Mouse (Mus musculus) stomach, postnatal 0 days (tissue): ENCODE results near the gene Scnm1. TPM values are rescaled to one million over a fixed set of nuclear protein-coding genes. Genes with fewer than 3 reads are reported as not detected.

ENCODE experiments used
- ATAC-seq: fragments of 200-750 bp; cut with Nextera tagmentation; 2 replicates; pipeline ENCODE4 v1.8.0; 2017; ENCODE audit not compliant: low FRiP score, low TSS enrichment
- DNase-seq: peaks from one replicate; pipeline ENCODE4 v3.0.0-alpha.2; 2016; ENCODE audit warnings: low spot score
- H3K27ac ChIP-seq: fragments of 300-500 bp; sonication (generic); replicated peaks from 2 replicates; pipeline ENCODE4 v1.5.1; 2014; ENCODE audit warnings: mild to moderate bottlenecking, control low read depth
- H3K27me3 ChIP-seq: fragments of 300-500 bp; sonication (generic); 2 replicates; pipeline ENCODE4 v1.6.1; 2014; ENCODE audit warnings: low read length; ENCODE audit not compliant: control insufficient read depth, insufficient read depth
- H3K36me3 ChIP-seq: fragments of 300-500 bp; sonication (generic); 2 replicates; pipeline ENCODE4 v1.6.1; 2014; ENCODE audit warnings: low read length, mixed read lengths; ENCODE audit not compliant: control insufficient read depth, insufficient read depth
- H3K4me1 ChIP-seq: fragments of 300-500 bp; sonication (generic); replicated peaks from 2 replicates; pipeline ENCODE4 v1.6.1; 2014; ENCODE audit warnings: antibody characterized with exemption; ENCODE audit not compliant: control insufficient read depth, insufficient read depth
- H3K4me2 ChIP-seq: fragments of 300-500 bp; sonication (generic); replicated peaks from 2 replicates; pipeline ENCODE4 v1.6.1; 2014; ENCODE audit warnings: low read depth, mild to moderate bottlenecking, control low read depth, moderate library complexity
- H3K4me3 ChIP-seq: fragments of 300-500 bp; sonication (generic); 2 replicates; pipeline ENCODE4 v1.5.1; 2014; ENCODE audit warnings: low read depth, low read length, control low read depth
- H3K9ac ChIP-seq: fragments of 300-500 bp; sonication (generic); 2 replicates; pipeline ENCODE4 v1.6.1; 2014; ENCODE audit warnings: mild to moderate bottlenecking, low read length, control low read depth, mixed read lengths
- H3K9me3 ChIP-seq: fragments of 300-500 bp; sonication (generic); 2 replicates; pipeline ENCODE4 v1.6.1; 2016; ENCODE audit warnings: low read length; ENCODE audit not compliant: control insufficient read depth
- CTCF ChIP-seq: IDR thresholded peaks from 2 replicates; pipeline ENCODE4 v1.5.1; 2016; ENCODE audit warnings: antibody characterized with exemption, low read depth, mild to moderate bottlenecking, moderate library complexity
- EP300 ChIP-seq: optimal IDR thresholded peaks from 2 replicates; pipeline ENCODE3; 2016; ENCODE audit warnings: antibody characterized with exemption
- whole genome bisulfite sequencing: fragments of 180-500 bp; shearing (Covaris S2); extraction: QIAGEN DNeasy Blood & Tissue Kit; methylation state at CpG from one replicate; pipeline ENCODE4 v1.1.7; 2014; 5-methylcytosine and 5-hydroxymethylcytosine counted together
- polyA plus RNA-seq: library from polyadenylated mRNA; unstranded; fragments of >200 nt; fragmentation: Nextera tagmentation; extraction: Ambion mirVana; gene quantifications from 2 replicates; pipeline ENCODE4 v1.2.1, GENCODE M21; 2015

The Scnm1 gene
- polyA plus RNA-seq, 1 experiment from 2014 or later, result 42.9 TPM

DNA sequence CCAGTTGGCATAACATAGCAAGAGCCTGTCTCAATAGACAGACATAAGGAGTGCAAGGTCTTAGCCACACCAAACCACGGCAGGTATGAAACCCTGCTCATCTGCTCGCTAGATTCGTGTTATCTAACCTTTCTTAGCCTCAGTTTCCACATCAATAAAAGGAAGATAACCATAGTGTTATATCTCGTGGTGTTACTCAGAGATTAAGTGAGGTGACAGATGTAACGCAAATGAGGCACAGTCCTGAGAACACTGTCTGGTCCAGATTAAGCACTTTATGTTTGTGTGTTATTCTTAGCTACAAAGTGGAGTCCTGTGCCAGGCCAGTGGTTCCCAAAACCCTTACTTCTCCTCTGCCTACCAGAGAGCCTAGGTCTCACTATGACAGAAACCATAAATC lies 31.0 kb upstream of the Scnm1 start:
- Histone ChIP-seq H3K27ac (no peak overlapping the region), H3K4me2 (no peak overlapping the region), H3K4me3 (no peak overlapping the region), H3K9me3 (no peaks in the 10 kb centered on the region), H3K9ac (no peak overlapping the region), H3K4me1 (peaks cover 7% of the 10 kb centered on the region), H3K36me3 (peaks cover 6% of the 10 kb centered on the region; the same call in 1 of the 2 replicates), H3K27me3 (no peaks in the 10 kb centered on the region)
- no peak for ATAC-seq
- 79% methylated on average over 5 of the region's 5 CpGs for WGBS
- no peak for DNase-seq
- no peak for TF ChIP-seq CTCF
- no peak for TF ChIP-seq EP300

DNA sequence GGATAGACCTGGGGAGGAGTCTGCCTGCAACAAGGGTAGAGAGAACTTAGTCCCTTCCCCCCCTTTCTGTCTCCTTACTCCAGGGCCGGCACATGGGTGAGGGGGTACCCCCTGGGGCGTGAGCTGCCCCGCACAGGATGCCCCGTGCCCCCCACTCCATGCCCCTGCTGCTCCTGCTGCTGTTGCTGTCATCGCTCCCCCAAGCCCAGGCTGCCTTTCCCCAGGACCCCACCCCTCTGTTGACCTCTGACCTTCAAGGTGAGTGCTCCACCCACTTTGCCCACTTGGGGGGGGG lies 30.4 kb upstream of the Scnm1 start:
- WGBS, result 83% methylated on average over 4 of the region's 5 CpGs
- no peak for DNase-seq

DNA sequence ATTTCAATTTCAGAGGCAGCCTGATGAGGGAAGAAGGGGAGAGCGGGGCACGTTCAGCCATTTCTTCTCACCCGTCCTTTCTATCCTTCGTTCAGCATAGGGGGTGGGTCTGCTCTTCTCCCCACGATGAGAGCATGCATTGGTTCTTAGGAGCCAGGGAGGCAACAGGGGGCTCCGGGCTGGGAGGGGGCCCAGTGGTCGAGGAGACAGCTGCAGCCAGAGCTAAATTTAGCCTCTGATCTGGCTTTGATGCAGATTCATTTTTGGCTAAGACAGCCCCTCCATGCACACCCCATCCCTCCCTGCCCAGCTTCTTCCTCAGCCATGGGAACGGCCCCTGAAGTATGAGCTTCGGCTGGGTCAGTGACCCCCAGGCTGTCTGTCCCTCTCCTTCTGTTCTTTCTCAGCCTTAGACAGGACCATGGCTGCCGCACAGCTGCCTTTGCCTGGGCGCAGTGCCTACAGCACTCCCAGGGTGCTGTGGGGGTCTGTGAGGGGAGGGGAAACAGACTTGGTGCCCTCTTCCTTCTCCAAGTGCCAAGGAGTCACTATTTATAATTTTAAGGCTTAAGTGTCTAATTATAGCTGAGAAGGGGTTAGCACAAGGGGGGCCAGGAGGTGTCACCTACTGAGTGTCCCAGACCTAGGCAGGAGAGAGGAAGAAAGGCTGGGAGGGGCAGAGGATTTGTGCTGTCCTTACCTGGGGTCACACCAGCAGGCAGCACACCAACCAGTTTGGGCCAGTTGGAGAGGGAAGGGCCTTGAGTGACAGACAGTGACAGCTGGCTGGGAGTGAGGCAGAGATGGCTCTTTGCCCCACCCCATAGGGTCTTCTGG lies 29.8 kb upstream of the Scnm1 start:
- Histone ChIP-seq H3K27me3 (no peaks in the 10 kb centered on the region), H3K9me3 (no peaks in the 10 kb centered on the region), H3K4me1 (peaks cover 9% of the 10 kb centered on the region), H3K4me2 (no peak overlapping the region; the same call in 1 of the 2 replicates), H3K27ac (no peak overlapping the region), H3K4me3 (no peak overlapping the region), H3K9ac (0 out of 2 replicates have a peak overlapping the region, but pooled peaks have one; percentile 13), H3K36me3 (peaks cover 5% of the 10 kb centered on the region; the same call in 1 of the 2 replicates)
- TF ChIP-seq EP300 (no peak), CTCF (no peak)
- no peak for DNase-seq
- 54% methylated on average over 11 of the region's 11 CpGs for WGBS
- ATAC-seq, result no peak

More for the DNA sequence above, 30.4 kb upstream of the Scnm1 start:
- Histone ChIP-seq H3K4me2 (no peak overlapping the region), H3K9ac (no peak overlapping the region), H3K4me1 (peaks cover 9% of the 10 kb centered on the region), H3K9me3 (no peaks in the 10 kb centered on the region), H3K36me3 (peaks cover 6% of the 10 kb centered on the region; the same call in 1 of the 2 replicates), H3K27ac (no peak overlapping the region), H3K4me3 (no peak overlapping the region), H3K27me3 (no peaks in the 10 kb centered on the region)
- TF ChIP-seq EP300, result no peak
- no peak for TF ChIP-seq CTCF
- no peak for ATAC-seq

DNA sequence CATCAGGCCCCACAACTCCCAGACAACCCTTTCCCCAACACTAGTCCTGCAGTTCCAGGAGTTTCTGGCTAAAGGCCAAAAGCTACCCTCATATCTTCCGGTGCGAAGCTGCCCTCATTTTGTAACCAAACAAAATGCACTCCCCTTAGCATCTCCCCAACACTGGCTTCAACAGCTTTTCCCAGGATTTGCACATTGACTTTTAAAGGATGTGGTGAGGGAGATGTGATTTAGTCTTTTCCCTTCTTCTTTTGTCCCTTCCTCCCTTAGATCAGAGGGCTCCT lies 28.5 kb upstream of the Scnm1 start:
- ATAC-seq (no peak), DNase-seq (no peak)
- H3K9me3 ChIP-seq, result no peaks in the 10 kb centered on the region
- H3K4me3 ChIP-seq, result no peak overlapping the region
- H3K27ac ChIP-seq, result no peak overlapping the region
- peaks cover 2% of the 10 kb centered on the region; the same call in 1 of the 2 replicates for H3K36me3 ChIP-seq
- TF ChIP-seq CTCF, result no peak
- TF ChIP-seq EP300, result no peak
- H3K4me2 ChIP-seq, result peak overlapping the region; percentile 92
- 26% methylated on average over 2 of the region's 2 CpGs for WGBS
- H3K4me1 ChIP-seq, result peaks cover 9% of the 10 kb centered on the region
- no peaks in the 10 kb centered on the region for H3K27me3 ChIP-seq
- H3K9ac ChIP-seq, result no peak overlapping the region

DNA sequence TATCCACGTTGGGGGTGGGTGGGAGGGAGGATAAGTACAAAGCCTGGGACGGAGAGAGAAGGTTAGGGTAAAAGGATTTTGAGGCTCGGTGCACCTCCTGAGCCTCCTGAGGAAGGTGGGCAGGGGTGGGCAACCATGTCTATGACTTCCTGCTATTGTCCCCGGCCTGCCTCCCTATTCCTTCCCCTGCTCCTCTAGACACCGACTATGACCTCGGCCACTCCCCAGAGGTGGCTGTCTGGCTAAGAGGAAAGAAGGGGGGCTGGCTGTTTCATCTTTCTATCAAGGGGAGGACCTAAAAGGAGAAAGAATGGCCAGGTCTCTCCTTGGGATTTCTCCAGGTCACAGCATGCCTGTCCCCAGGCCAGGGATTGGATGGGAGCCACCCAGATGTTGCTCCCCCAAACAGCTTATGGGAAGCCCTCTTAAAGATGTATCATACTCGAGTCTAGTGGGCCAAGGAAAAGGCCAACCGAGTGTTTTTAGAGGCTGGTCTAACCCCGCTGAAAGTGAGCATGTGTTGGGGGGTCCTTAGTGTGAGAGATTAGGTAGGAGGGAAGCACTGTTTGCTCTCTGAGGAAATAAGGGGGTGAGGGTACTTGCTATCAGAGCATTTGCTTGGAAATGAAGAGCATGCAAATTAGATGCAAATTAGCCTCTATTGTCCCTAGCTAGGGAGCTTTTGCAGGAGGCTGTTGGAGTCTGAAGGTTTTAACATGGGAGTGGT lies 28.0 kb upstream of the Scnm1 start:
- Histone ChIP-seq H3K36me3 (no peaks in the 10 kb centered on the region), H3K27me3 (no peaks in the 10 kb centered on the region), H3K4me3 (peak overlapping the region; percentile 76), H3K4me2 (peak overlapping the region; percentile 92), H3K9me3 (no peaks in the 10 kb centered on the region), H3K4me1 (peaks cover 9% of the 10 kb centered on the region), H3K27ac (no peak overlapping the region), H3K9ac (peak overlapping the region; percentile 71)
- 17% methylated on average over 9 of the region's 9 CpGs for WGBS
- no peak for ATAC-seq
- DNase-seq, result no peak
- no peak for TF ChIP-seq CTCF
- no peak for TF ChIP-seq EP300

DNA sequence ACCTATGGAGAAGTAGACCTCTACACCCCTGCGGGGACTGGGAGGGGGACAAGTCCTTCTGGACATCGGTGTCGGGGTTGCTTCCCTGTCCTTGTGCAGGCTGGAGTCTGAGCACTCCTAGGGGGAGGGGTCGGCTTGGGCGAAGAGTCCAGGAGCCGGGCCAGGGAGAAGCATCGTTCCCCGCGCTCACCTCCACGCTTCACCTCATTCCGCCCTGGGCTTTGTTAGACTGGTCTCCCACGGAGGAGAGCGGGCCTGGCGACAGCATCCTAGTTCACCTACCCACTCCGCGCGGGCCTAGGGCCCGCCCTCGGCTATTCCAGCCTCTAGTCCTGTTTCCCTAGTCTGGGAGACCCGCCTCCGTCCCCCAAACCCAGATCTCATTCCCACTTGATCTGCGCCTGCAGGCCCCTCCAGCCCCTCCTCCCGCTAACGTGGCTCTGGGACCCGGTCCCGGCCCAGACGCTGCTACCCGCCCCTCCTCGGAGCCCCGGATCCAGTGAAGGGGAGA lies 27.3 kb upstream of the Scnm1 start:
- H3K27me3 ChIP-seq, result no peaks in the 10 kb centered on the region
- no peak for TF ChIP-seq CTCF
- TF ChIP-seq EP300, result no peak
- ATAC-seq, result peak; percentile 13; the same call in 1 of the 2 replicates
- no peaks in the 10 kb centered on the region for H3K36me3 ChIP-seq
- H3K4me3 ChIP-seq, result peak overlapping the region; percentile 76
- H3K9me3 ChIP-seq, result no peaks in the 10 kb centered on the region
- peak overlapping the region; percentile 92 for H3K4me2 ChIP-seq
- peaks cover 9% of the 10 kb centered on the region for H3K4me1 ChIP-seq
- H3K27ac ChIP-seq, result no peak overlapping the region
- H3K9ac ChIP-seq, result peak overlapping the region; percentile 71
- WGBS, result 4% methylated on average over 27 of the region's 30 CpGs
- no peak for DNase-seq
